Mouse (Mus musculus): ENCODE data around the gene Aebp2. TPM values are rescaled to one million over a fixed set of nuclear protein-coding genes. Genes with fewer than 3 reads are reported as not detected.

Gene Aebp2
- total and polyA plus RNA-seq, 2 experiments from 2014 or later = 5.2 to 14.8 TPM

DNA sequence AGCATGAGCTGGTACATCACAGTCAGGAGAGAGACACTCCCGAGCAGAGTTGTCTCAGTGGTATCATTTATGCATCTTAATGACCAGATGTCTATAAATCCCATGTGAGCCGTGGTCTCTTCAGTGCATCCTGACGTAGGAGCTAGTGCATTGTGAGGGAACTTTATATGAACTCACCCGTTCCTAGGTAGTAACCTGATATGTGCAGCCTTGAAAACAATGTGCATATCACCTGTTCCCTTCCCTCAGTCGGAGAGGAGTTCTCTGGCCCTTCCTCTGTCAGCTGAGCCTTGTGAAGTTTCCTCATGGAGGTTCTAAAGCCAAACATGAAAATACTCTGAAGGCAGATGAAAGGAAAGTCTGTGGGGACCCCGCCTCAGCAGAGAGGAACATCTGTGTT, 78.8 kb downstream of the Aebp2 start:
- H3K4me1 ChIP-seq (ENCODE audit: control insufficient read depth, insufficient read depth) = no peaks in the 10 kb centered on the region
- DNase-seq (ENCODE audit: low spot score) = no peak
- 0 out of 2 replicates have a peak, but pooled peaks cover 6% of the 10 kb centered on the region for H3K9me3 ChIP-seq (replicated peaks; ENCODE audit: control insufficient read depth, low read length)
- no peak for TF ChIP-seq EP300 (IDR thresholded peaks at IDR 0.05; ENCODE audit: low read depth)
- no peak for TF ChIP-seq CTCF (IDR thresholded peaks at IDR 0.05; ENCODE audit: low read depth)
- H3K27ac ChIP-seq (ENCODE audit: low read depth) = no peak overlapping the region
- H3K4me3 ChIP-seq (ENCODE audit: low read depth, low read length) = no peak overlapping the region
- H3K36me3 ChIP-seq (replicated peaks; ENCODE audit: control insufficient read depth, insufficient read depth, low read length) = no peaks in the 10 kb centered on the region
- H3K27me3 ChIP-seq (ENCODE audit: control insufficient read depth, insufficient read depth, low read length) = no peaks in the 10 kb centered on the region
- no peak overlapping the region for H3K9ac ChIP-seq (replicated peaks; ENCODE audit: low read depth, low read length)
- no peak overlapping the region for H3K4me2 ChIP-seq (ENCODE audit: low read depth, low read length)
- ATAC-seq (ENCODE audit: insufficient read depth, low read depth) = no peak
- 84% methylated on average over 6 of the region's 6 CpGs for WGBS

GRCm38 (mm10) chr6:140705132-140705531, 82.7 kb downstream of the Aebp2 start:
- Histone ChIP-seq H3K4me1 (ENCODE audit: control insufficient read depth, insufficient read depth) (no peaks in the 10 kb centered on the region), H3K9me3 (replicated peaks; ENCODE audit: control insufficient read depth, low read length) (0 out of 2 replicates have a peak, but pooled peaks cover 6% of the 10 kb centered on the region), H3K9ac (replicated peaks; ENCODE audit: low read depth, low read length) (no peak overlapping the region), H3K27me3 (ENCODE audit: control insufficient read depth, insufficient read depth, low read length) (no peaks in the 10 kb centered on the region), H3K4me3 (ENCODE audit: low read depth, low read length) (no peak overlapping the region), H3K4me2 (ENCODE audit: low read depth, low read length) (no peak overlapping the region), H3K36me3 (replicated peaks; ENCODE audit: control insufficient read depth, insufficient read depth, low read length) (no peaks in the 10 kb centered on the region), H3K27ac (ENCODE audit: low read depth) (no peak overlapping the region)
- ATAC-seq (ENCODE audit: insufficient read depth, low read depth) (no peak), DNase-seq (ENCODE audit: low spot score) (no peak)
- no peak for TF ChIP-seq EP300 (IDR thresholded peaks at IDR 0.05; ENCODE audit: low read depth)
- TF ChIP-seq CTCF (IDR thresholded peaks at IDR 0.05; ENCODE audit: low read depth) = no peak
- 90% methylated on average over 10 of the region's 10 CpGs for WGBS

- H3K27ac ChIP-seq (ENCODE audit: low read depth) = no peak overlapping the region
- no peak overlapping the region for H3K4me3 ChIP-seq (ENCODE audit: low read depth, low read length)
- no peaks in the 10 kb centered on the region for H3K36me3 ChIP-seq (replicated peaks; ENCODE audit: control insufficient read depth, insufficient read depth, low read length)
- no peaks in the 10 kb centered on the region for H3K4me1 ChIP-seq (ENCODE audit: control insufficient read depth, insufficient read depth)
- no peak overlapping the region for H3K9ac ChIP-seq (replicated peaks; ENCODE audit: low read depth, low read length)
- H3K9me3 ChIP-seq (replicated peaks; ENCODE audit: control insufficient read depth, low read length) = 0 out of 2 replicates have a peak, but pooled peaks cover 6% of the 10 kb centered on the region
- DNase-seq (ENCODE audit: low spot score) (no peak), ATAC-seq (ENCODE audit: insufficient read depth, low read depth) (no peak)
- no peak for TF ChIP-seq CTCF (IDR thresholded peaks at IDR 0.05; ENCODE audit: low read depth)
- no peak for TF ChIP-seq EP300 (IDR thresholded peaks at IDR 0.05; ENCODE audit: low read depth)
- WGBS = 95% methylated on average over 5 of the region's 5 CpGs
- no peak overlapping the region for H3K4me2 ChIP-seq (ENCODE audit: low read depth, low read length)
- H3K27me3 ChIP-seq (ENCODE audit: control insufficient read depth, insufficient read depth, low read length) = no peaks in the 10 kb centered on the region
Observed at GRCm38 (mm10) chr6:140706056-140706455, 83.6 kb downstream of the Aebp2 start.

- TF ChIP-seq CTCF (IDR thresholded peaks at IDR 0.05; ENCODE audit: low read depth) (no peak), EP300 (IDR thresholded peaks at IDR 0.05; ENCODE audit: low read depth) (no peak)
- no peaks in the 10 kb centered on the region for H3K27me3 ChIP-seq (ENCODE audit: control insufficient read depth, insufficient read depth, low read length)
- H3K27ac ChIP-seq (ENCODE audit: low read depth) = no peak overlapping the region; the same call in 1 of the 2 replicates
- ATAC-seq (ENCODE audit: insufficient read depth, low read depth) = no peak
- H3K36me3 ChIP-seq (replicated peaks; ENCODE audit: control insufficient read depth, insufficient read depth, low read length) = no peaks in the 10 kb centered on the region
- H3K9ac ChIP-seq (replicated peaks; ENCODE audit: low read depth, low read length) = no peak overlapping the region
- WGBS = 73% methylated on average over 10 of the region's 10 CpGs
- H3K4me3 ChIP-seq (ENCODE audit: low read depth, low read length) = no peak overlapping the region
- H3K4me1 ChIP-seq (ENCODE audit: control insufficient read depth, insufficient read depth) = no peaks in the 10 kb centered on the region
- H3K4me2 ChIP-seq (ENCODE audit: low read depth, low read length) = no peak overlapping the region
- 0 out of 2 replicates have a peak, but pooled peaks cover 6% of the 10 kb centered on the region for H3K9me3 ChIP-seq (replicated peaks; ENCODE audit: control insufficient read depth, low read length)
- DNase-seq (ENCODE audit: low spot score) = no peak
Observed at GRCm38 (mm10) chr6:140708059-140708458, 85.6 kb downstream of the Aebp2 start.

DNA sequence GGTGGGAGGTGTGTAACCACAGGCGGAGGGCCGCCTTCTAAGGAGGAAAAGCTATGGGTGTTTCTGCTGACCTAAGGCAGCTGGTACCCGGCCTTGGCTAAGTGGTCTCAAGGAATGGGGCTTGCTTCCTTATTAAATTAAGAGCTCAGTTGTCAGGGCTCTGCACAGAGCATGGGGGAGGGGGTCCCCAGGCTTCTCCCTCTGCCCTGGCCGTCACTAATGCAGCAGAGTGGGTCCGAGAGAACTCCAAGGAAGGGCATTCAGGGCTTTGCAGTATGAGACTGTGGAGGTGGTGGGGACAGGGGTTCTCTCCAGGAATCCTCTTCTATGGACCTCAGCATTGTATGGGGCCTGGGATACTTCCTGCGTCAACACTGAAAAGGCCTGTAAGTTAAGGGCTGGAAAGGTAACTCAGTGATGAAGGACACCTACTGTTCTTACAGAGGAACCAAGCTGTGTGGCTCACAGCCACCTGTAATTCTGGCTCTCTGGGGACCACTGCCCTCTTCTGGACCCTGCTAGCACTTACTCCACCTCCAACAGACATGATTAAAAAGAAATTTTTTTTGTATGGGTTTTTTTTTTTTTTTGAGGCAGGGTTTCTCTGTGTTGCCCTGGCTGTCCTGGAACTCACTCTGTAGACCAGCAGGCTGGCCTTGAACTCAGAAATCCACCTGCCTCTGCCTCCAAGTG, 87.1 kb downstream of the Aebp2 start:
- Histone ChIP-seq H3K9ac (replicated peaks; ENCODE audit: low read depth, low read length) (no peak overlapping the region), H3K4me2 (ENCODE audit: low read depth, low read length) (no peak overlapping the region), H3K27me3 (ENCODE audit: control insufficient read depth, insufficient read depth, low read length) (no peaks in the 10 kb centered on the region), H3K36me3 (replicated peaks; ENCODE audit: control insufficient read depth, insufficient read depth, low read length) (no peaks in the 10 kb centered on the region), H3K9me3 (replicated peaks; ENCODE audit: control insufficient read depth, low read length) (0 out of 2 replicates have a peak, but pooled peaks cover 6% of the 10 kb centered on the region), H3K4me1 (ENCODE audit: control insufficient read depth, insufficient read depth) (no peaks in the 10 kb centered on the region), H3K4me3 (ENCODE audit: low read depth, low read length) (no peak overlapping the region), H3K27ac (ENCODE audit: low read depth) (no peak overlapping the region)
- 83% methylated on average over 6 of the region's 6 CpGs for WGBS
- DNase-seq (ENCODE audit: low spot score) (no peak), ATAC-seq (ENCODE audit: insufficient read depth, low read depth) (no peak)
- TF ChIP-seq EP300 (IDR thresholded peaks at IDR 0.05; ENCODE audit: low read depth) (no peak), CTCF (IDR thresholded peaks at IDR 0.05; ENCODE audit: low read depth) (peak; percentile 41)

DNA sequence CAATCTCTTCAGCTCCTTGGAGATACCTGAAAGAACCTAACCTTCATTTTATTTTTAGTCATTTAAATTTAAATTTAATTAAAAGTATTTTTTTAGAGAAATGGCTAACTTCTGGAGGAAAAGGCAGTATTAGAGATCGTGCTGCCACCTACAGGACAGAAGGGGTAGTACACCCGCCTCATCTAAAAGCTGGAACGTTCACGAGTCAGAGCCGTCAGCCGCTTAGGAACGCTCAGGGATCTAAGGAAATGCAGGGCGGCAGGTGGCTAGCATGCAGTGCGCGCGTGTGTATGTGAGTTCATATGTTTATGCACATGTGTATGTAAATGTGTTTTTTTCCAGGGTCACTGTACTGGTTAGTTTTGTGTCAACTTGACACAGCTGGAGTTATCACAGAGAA, 90.3 kb downstream of the Aebp2 start:
- TF ChIP-seq CTCF (IDR thresholded peaks at IDR 0.05; ENCODE audit: low read depth) (peak; percentile 75), EP300 (IDR thresholded peaks at IDR 0.05; ENCODE audit: low read depth) (no peak)
- Histone ChIP-seq H3K4me2 (ENCODE audit: low read depth, low read length) (no peak overlapping the region), H3K27me3 (ENCODE audit: control insufficient read depth, insufficient read depth, low read length) (no peaks in the 10 kb centered on the region), H3K4me1 (ENCODE audit: control insufficient read depth, insufficient read depth) (no peaks in the 10 kb centered on the region), H3K36me3 (replicated peaks; ENCODE audit: control insufficient read depth, insufficient read depth, low read length) (no peaks in the 10 kb centered on the region), H3K9ac (replicated peaks; ENCODE audit: low read depth, low read length) (no peak overlapping the region), H3K9me3 (replicated peaks; ENCODE audit: control insufficient read depth, low read length) (no peaks in the 10 kb centered on the region), H3K27ac (ENCODE audit: low read depth) (no peak overlapping the region), H3K4me3 (ENCODE audit: low read depth, low read length) (no peak overlapping the region)
- ATAC-seq (ENCODE audit: insufficient read depth, low read depth) = no peak
- peak; percentile 65 for DNase-seq (ENCODE audit: low spot score)
- 6% methylated on average over 11 of the region's 11 CpGs for WGBS

Measured in heart, postnatal 0 days (tissue).